Mouse (Mus musculus) urinary bladder, postnatal 25 days (tissue): Measurements from ENCODE around the gene Kng1.

ENCODE experiments used
- DNase-seq: peaks from one replicate; pipeline ENCODE4 v3.0.0; 2022; ENCODE audit warnings: low spot score

Kng1 gene

GRCm38 (mm10) chr16:23114339-23115171 lies 56.9 kb downstream of the Kng1 start:
- no peak for DNase-seq

DNA sequence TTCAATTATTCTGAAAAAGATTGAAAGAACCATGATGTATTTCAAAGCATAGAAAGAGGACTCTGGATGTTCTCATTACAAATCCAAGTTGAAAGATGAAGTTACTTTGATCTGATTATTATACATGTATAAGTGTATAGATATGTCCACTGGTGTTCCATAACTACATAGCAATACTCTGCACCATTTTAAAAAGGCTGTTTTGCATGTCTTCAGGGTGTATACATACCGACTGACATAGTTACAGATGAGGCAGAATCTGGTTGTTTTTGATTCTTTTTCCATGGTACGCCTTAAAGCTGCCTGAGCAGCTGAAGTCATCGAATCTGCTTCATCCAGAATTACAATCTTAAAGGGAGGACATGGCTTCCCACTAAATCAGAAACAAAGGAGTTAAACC lies 57.8 kb downstream of the Kng1 start:
- no peak for DNase-seq

- no peak for DNase-seq
These were observed 59.5 kb downstream of the Kng1 start for GRCm38 (mm10) chr16:23117173-23117572.

DNA sequence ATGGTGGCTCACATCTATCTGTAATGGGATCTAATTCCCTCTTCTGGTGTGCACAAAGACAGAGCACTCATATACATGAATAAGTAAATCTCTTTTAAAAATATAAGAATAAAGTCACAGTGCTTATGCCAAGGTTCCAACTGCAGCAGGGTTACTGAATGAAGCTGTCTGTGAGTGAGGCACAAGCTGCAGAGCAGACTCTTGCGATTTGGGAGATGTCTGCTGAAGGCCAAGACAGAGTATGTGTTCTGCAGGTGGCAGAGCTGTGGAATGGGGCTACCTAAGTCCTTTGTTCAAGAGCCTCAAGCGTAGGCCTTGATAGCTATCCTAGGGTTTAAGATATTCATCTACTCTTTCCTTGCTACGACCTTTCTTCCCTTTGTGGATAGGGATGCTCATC lies 64.8 kb downstream of the Kng1 start:
- no peak for DNase-seq

GRCm38 (mm10) chr16:23123104-23123503 lies 65.4 kb downstream of the Kng1 start:
- no peak for DNase-seq

DNA sequence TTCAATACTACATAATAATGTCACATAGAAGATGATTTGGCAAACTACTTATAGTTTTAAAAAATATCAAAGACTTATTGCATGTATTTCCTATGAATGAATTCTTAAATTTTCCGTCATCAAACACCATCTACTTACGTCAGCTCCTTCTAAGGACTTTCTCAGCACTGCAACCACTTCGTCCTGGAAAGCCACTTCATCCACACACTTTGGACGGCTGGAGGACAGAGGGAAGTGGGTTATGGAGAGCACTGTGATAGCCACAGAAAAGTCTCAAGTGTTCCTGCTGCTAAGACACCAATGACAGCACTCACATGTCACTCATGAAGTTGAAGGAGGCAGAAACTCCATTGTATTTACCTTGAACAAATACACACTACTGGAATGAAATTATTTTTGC lies 66.7 kb downstream of the Kng1 start:
- no peak for DNase-seq

GRCm38 (mm10) chr16:23127311-23127672 lies 69.6 kb downstream of the Kng1 start:
- no peak for DNase-seq

- peak; percentile 91 for DNase-seq
These were observed 70.2 kb downstream of the Kng1 start, which contains the start of gene Rfc4 for GRCm38 (mm10) chr16:23127673-23128375. Rfc4 (minus strand) TSS chr16:23127737.

GRCm38 (mm10) chr16:23130303-23130702 lies 72.6 kb downstream of the Kng1 start:
- no peak for DNase-seq
